In genomic region chr6:123049742-123050372, GRCm38 (mm10) we compare ENCODE assay signal across 28 mouse cellular contexts. TPM values are rescaled to one million over a fixed set of nuclear protein-coding genes. Genes with fewer than 3 reads are reported as not detected.
DNase-seq lines count a peak whose midpoint lies in the region; ATAC-seq and TF ChIP-seq lines count a peak whose summit lies in the region.
"Had no signal": no experiment of that assay in that cellular context is flagged by ENCODE, and none has a peak within 500 bp of the region (broad histone marks: within the 10 kb centered on the region; RNA-seq: fewer than 3 reads in every experiment).

Gene Clec4b1, plus strand, starts transcription at chr6:123049962.

- no peak within 1 kb of the TSS for H3K4me3 ChIP-seq in liver, adult 2 months (ENCODE audit: insufficient read depth, low read depth, low read length)
- H3K4me3 ChIP-seq in bone marrow macrophage, adult 2 months (ENCODE audit: insufficient read depth, low read length): no peak within 1 kb of the TSS
- H3K4me3 ChIP-seq: embryonic facial prominence, embryonic 10.5 days; forebrain, embryonic 13.5 days; gastrocnemius, adult 2 months; heart, adult 2 months; heart, embryonic 12.5 days; hindbrain, embryonic 12.5 days had no signal

- TF ChIP-seq CTCF in liver, adult 2 months (IDR thresholded peaks at IDR 0.05; ENCODE audit: low read depth, low read length): no peak
- TF ChIP-seq CTCF in bone marrow macrophage, adult 2 months (IDR thresholded peaks at IDR 0.05; ENCODE audit: low read depth, low read length): no peak

- no peak within 1 kb of the TSS for H3K27ac ChIP-seq in liver, adult 2 months (replicated peaks; ENCODE audit: insufficient read depth, low read depth, low read length)
- peak within 1 kb of the TSS; percentile 68 for H3K27ac ChIP-seq in bone marrow macrophage, adult 2 months (ENCODE audit: insufficient read depth, low read depth, low read length)
- H3K27ac ChIP-seq: embryonic facial prominence, embryonic 10.5 days; forebrain, embryonic 13.5 days; gastrocnemius, adult 2 months; heart, adult 2 months; hindbrain, embryonic 12.5 days had no signal

- peak; percentile 25 for DNase-seq in liver, adult 2 months (ENCODE audit: extremely low read depth, low read depth, low spot score)
- no peak for DNase-seq in liver
- DNase-seq in thymus, postnatal 4 days: no peak
- no peak for DNase-seq in gastrocnemius, postnatal 25 days
- DNase-seq: adrenal gland, postnatal 14 days; cerebellum, adult 11-12 months; cerebellum, adult 9-10 months; cerebellum, postnatal 36 days; forebrain, postnatal 0 days; gastrocnemius, adult 2 months; gastrocnemius, postnatal 36 days; heart, adult 2 months; heart, postnatal 4 days had no signal

- H3K4me1 ChIP-seq in liver, adult 2 months (ENCODE audit: control insufficient read depth, insufficient read depth, low read length): no peaks in the 10 kb centered on the region
- peaks cover 17% of the 10 kb centered on the region for H3K4me1 ChIP-seq in bone marrow macrophage, adult 2 months (ENCODE audit: control insufficient read depth, insufficient read depth, low read length)
- H3K4me1 ChIP-seq: embryonic facial prominence, embryonic 10.5 days; forebrain, embryonic 13.5 days; heart, embryonic 12.5 days; hindbrain, embryonic 12.5 days had no signal

- 0 out of 2 replicates have a peak, but pooled peaks have one; percentile 15 for ATAC-seq in common myeloid progenitor, adult 5-6 weeks (replicated peaks; ENCODE audit: low read depth, poor library complexity, severe bottlenecking)
- peak; percentile 55 for ATAC-seq in megakaryocyte progenitor cell, adult 5-6 weeks (replicated peaks; ENCODE audit: poor library complexity)
- ATAC-seq: activated CD4-positive, CD25-positive, alpha-beta regulatory T cell, adult 4 months; forebrain, embryonic 13.5 days; forebrain, postnatal 0 days; hindbrain, embryonic 16.5 days; inflammation-experienced regulatory T-cells, adult 6 months; Patski had no signal

- H3K79me2 ChIP-seq in liver, adult 2 months (ENCODE audit: control insufficient read depth, insufficient read depth, low read length): no peaks in the 10 kb centered on the region

- H3K36me3 ChIP-seq in liver, adult 2 months (ENCODE audit: control insufficient read depth, insufficient read depth, low read length): no peaks in the 10 kb centered on the region
- H3K36me3 ChIP-seq: embryonic facial prominence, embryonic 10.5 days; heart, embryonic 12.5 days; hindbrain, embryonic 12.5 days had no signal

- 67% methylated on average over 2 of the region's 2 CpGs for WGBS in liver, adult 2 months

- H3K27me3 ChIP-seq in liver, adult 2 months (ENCODE audit: control insufficient read depth, insufficient read depth, low read length): no peaks in the 10 kb centered on the region; the same call in 1 of the 2 replicates
- H3K27me3 ChIP-seq: forebrain, embryonic 13.5 days; heart, embryonic 12.5 days; hindbrain, embryonic 12.5 days; Patski had no signal

- TF ChIP-seq POLR2A in liver, adult 2 months (IDR thresholded peaks at IDR 0.05; ENCODE audit: extremely low read depth, insufficient read depth, low read length): no peak
- no peak for TF ChIP-seq POLR2A in bone marrow macrophage, adult 2 months (IDR thresholded peaks at IDR 0.05; ENCODE audit: borderline replicate concordance, low read depth, low read length)

- H3K9ac ChIP-seq in liver, adult 2 months (ENCODE audit: low read depth, low read length): no peak within 1 kb of the TSS
- H3K9ac ChIP-seq: forebrain, embryonic 13.5 days; forebrain, postnatal 0 days; heart, embryonic 12.5 days; hindbrain, embryonic 12.5 days had no signal

RNA-seq across cellular contexts. Expression of gene Clec4b1, which starts in this region (rescaled TPM):
- 0.54 and 0.65 TPM in 2 replicates for total RNA-seq in liver, adult 2 months (2014; rRNA removed)
- 0.27 TPM in 1 of 2 replicates, not detected in the other for polyA plus RNA-seq in liver, adult 2 months (2012; rRNA removed)
- 78.5 and 82.7 TPM in 2 replicates for polyA plus RNA-seq in bone marrow macrophage, adult 2 months (2012; ENCODE audit: insufficient read depth, insufficient read length, missing spikeins)
- total RNA-seq in common myeloid progenitor, adult 5-6 weeks (2017): not detected in 2 replicates
- 0.74 and 1.1 TPM in 2 replicates for total RNA-seq in megakaryocyte progenitor cell, adult 5-6 weeks (2015)
- 2.4 and 3.4 TPM in 2 replicates for total RNA-seq in megakaryocyte progenitor cell, adult 5-6 weeks (2017)
- not detected for total RNA-seq in gastrocnemius, postnatal 25 days (2021)
- total RNA-seq: adrenal gland, postnatal 14 days; CH12.LX; forebrain, postnatal 0 days; gastrocnemius, postnatal 36 days; heart, postnatal 4 days had no signal
- polyA plus RNA-seq: activated CD4-positive, CD25-positive, alpha-beta regulatory T cell, adult 4 months; brain, embryonic 14.5 days; embryonic facial prominence, embryonic 10.5 days; embryonic facial prominence, embryonic 14.5 days; forebrain, embryonic 13.5 days; forebrain, postnatal 0 days; heart, embryonic 12.5 days; heart, embryonic 16.5 days; hindbrain, embryonic 12.5 days; hindbrain, embryonic 16.5 days; inflammation-experienced regulatory T-cells, adult 6 months; Patski had no signal

Comparison
In these comparisons a context has a peak if more than half of its experiments do, and no peak if none do; other contexts are left out.
1. RNA of gene Clec4b1 (polyA plus RNA-seq): 78.5 to 82.7 TPM in bone marrow macrophage, adult 2 months; 0.27 TPM in liver, adult 2 months; every median in the first group is over 10 times any median in the second.
2. Peak in DNase-seq in liver, adult 2 months; RNA of the gene not detected or under 1 TPM.
3. Peak in ATAC-seq in common myeloid progenitor, adult 5-6 weeks; RNA of the gene not detected or under 1 TPM.